Mouse (Mus musculus) left cerebral cortex, postnatal 36 days (tissue): ENCODE results near the gene Hist1h2bp. TPM values are rescaled to one million over a fixed set of nuclear protein-coding genes. Genes with fewer than 3 reads are reported as not detected.
"Not testable (repeated sequence)": the region's sequence is repeated elsewhere in the genome, so short reads cannot be mapped to it uniquely, and the experiment has no call there.

Source experiments
- DNase-seq, 2 experiments: peaks; one replicate each; pipeline ENCODE4 v3.0.0; 2021 to 2022; ENCODE audit warnings: low spot score in 2 of 2, mixed read lengths in 1 of 2
- intact Hi-C: fragments of 180-260 bp; cut with DNase I; formaldehyde crosslinking; loops from one replicate; pipeline ENCODE4 v1.15.1; 2025
- microRNA-seq: library from miRNA; unstranded; fragments of <30 nt; microRNA quantifications from one replicate; pipeline ENCODE4 v1.2.0, GENCODE M21; 2022
- total RNA-seq, 2 experiments: library from RNA; stranded (reverse); gene quantifications; 2 replicates each; pipeline ENCODE4 v1.2.3; 2021

Hist1h2bp gene
- total RNA-seq, 2 experiments from 2014 or later, result 8.0 to 8.4 TPM

DNA sequence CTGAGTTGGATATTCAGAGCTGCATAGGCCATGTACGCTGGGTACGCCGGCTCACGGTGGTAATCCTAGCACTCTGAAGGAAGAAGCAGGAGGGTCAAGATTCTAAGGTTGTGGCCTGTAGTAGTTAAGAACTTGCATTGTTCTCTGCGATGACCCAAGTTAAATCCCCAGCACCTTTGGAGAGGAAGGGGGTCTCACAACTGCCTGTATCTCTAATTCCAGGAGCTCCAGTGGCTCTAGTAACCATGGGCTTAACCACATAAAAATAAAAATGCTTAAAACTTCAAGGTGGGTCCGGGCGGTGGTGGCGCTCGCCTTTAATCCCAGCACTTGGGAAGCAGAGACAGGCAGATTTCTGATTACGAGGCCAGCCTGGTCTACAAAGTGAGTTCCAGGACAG lies 43.1 kb downstream of the Hist1h2bp start:
- DNase-seq, result no peak
- intact Hi-C loops, result no loop called here

DNA sequence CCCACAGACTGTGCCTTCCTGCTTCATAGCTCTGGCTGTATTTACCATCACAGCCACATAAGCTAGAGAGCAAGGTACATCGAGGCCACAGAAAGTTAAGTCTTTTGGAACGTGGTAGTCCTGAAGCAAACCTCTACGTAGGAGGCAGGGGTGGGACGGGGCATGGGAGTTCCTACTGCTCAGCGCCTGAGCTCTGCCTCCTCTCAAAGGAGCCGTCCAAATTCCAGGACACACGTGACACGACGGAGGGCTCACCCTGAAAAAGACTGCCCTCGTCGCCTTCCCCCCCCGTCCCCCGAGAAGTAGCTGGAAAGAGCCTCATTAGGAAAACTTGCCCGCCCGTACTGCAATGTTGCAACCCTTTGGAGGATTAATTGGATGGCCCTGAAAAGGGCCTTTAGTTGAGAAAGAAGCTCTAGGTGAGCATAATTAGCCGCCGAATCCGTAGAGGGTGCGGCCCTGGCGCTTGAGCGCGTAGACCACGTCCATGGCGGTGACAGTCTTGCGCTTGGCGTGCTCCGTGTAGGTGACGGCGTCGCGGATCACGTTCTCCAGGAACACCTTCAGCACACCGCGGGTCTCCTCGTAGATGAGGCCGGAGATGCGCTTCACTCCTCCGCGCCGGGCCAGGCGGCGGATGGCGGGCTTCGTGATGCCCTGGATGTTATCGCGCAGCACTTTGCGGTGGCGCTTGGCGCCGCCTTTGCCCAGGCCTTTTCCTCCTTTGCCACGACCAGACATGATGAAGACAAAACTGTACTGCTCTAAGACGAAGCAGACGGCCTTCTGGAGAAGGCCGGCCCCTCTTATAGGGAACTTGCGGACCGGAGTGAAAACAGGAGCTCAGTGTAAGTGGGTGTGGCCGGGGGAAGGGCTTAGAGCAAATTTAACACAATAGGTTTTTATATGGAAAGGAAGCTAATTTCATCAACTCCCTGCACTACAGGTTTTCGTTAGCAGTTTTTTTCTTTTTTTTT lies 44.4 kb downstream of the Hist1h2bp start, which contains the start of gene Hist1h4n:
Gene Hist1h4n, minus strand, starts transcription at position 779 of the 977 bp plus-strand sequence.
- DNase-seq, result peak; percentile 28 to 44
- intact Hi-C loops, result not testable (repeated sequence)

DNA sequence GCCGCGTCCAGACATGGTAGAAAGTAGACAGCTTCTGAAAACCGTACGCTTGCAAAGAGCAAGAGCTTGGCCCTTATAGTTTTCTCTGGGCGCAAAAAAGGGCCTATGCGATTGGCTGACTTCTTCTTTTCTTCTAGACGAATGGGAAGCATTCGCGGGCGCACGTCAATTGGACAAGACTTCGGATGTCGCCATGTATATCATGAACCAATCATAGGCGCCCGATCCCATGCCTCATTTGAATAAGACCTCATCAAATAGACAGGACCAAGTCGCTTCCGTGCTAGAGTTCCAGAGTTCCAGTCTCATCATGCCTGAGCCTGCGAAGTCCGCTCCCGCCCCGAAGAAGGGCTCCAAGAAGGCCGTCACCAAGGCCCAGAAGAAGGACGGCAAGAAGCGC lies 46.2 kb downstream of the Hist1h2bp start, which contains the start of the genes Hist1h2ap and Hist1h2br:
Gene Hist1h2ap, minus strand, starts transcription at position 47 of the 400 bp plus-strand sequence.
Gene Hist1h2br, plus strand, starts transcription at position 283 of the 400 bp plus-strand sequence.
- DNase-seq, intact Hi-C loops: not testable (repeated sequence)

Small RNA genes within 50 kb of the gene (microRNA-seq; reads per million reads assigned to microRNA genes)
- gene Gm19658, result not detected
- gene Gm44346, result not detected
- not detected for gene Gm44454
- not detected for gene Gm44466

Other genes with a start within 250 kb of the Hist1h2bp start
- gene Olfr1366, start 244.7 kb upstream of the Hist1h2bp start, total RNA-seq, result not detected
- gene Olfr1535, start 227.6 kb upstream of the Hist1h2bp start, total RNA-seq, result not detected
- not detected for gene Olfr1364, start 205.7 kb upstream of the Hist1h2bp start, total RNA-seq
- not detected for gene Olfr1362, start 173.4 kb upstream of the Hist1h2bp start, total RNA-seq
- gene Olfr11, start 144.9 kb upstream of the Hist1h2bp start, total RNA-seq, result not detected
- gene Olfr1361, start 124.1 kb upstream of the Hist1h2bp start, total RNA-seq, result not detected
- not detected for gene Olfr1360, start 110.1 kb upstream of the Hist1h2bp start, total RNA-seq
- not detected for gene Olfr1359, start 89.3 kb upstream of the Hist1h2bp start, total RNA-seq
- 10 to 100 TPM; 25.8 to 35.2 TPM for gene Hist1h2bl, start 71.3 kb upstream of the Hist1h2bp start, total RNA-seq
- gene Hist1h2ai, start 71.0 kb upstream of the Hist1h2bp start, total RNA-seq, result 10 to 100 TPM; 26.5 to 66.3 TPM
- gene Hist1h3h, start 69.8 kb upstream of the Hist1h2bp start, total RNA-seq, result 10 to 100 TPM; 73.2 to 76.4 TPM
- gene Hist1h2bm, start 65.4 kb upstream of the Hist1h2bp start, total RNA-seq, result 1 to 10 TPM; 4.0 to 5.5 TPM
- gene Hist1h4j, start 52.4 kb upstream of the Hist1h2bp start, total RNA-seq, result 10 to 100 TPM; 16.7 to 20.3 TPM
- gene Hist1h4k, start 37.0 kb upstream of the Hist1h2bp start, total RNA-seq, result 100 to 1,000 TPM; 409 to 465 TPM
- gene Hist1h2ak, start 33.6 kb upstream of the Hist1h2bp start, total RNA-seq, result 10 to 100 TPM; 14.8 to 15.0 TPM
- 10 to 100 TPM in 1 of 2 experiments, 1 to 10 TPM in 1; 8.2 to 10.1 TPM for gene Hist1h2bn, start 33.3 kb upstream of the Hist1h2bp start, total RNA-seq
- 10 to 100 TPM in 1 of 2 experiments, 1 to 10 TPM in 1; 8.2 to 10.1 TPM for gene Hist1h1b, start 6.8 kb upstream of the Hist1h2bp start, total RNA-seq
- gene Hist1h3i, start 4.1 kb upstream of the Hist1h2bp start, total RNA-seq, result 10 to 100 TPM; 55.4 to 73.3 TPM
- not detected for gene Hist1h2an, start 243 bp upstream of the Hist1h2bp start, total RNA-seq
- gene Hist1h2bq, start 22.7 kb downstream of the Hist1h2bp start, total RNA-seq, result 10 to 100 TPM; 36.0 to 39.3 TPM
- gene Hist1h2ao, start 23.0 kb downstream of the Hist1h2bp start, total RNA-seq, result 10 to 100 TPM; 12.4 to 22.5 TPM
- 100 to 1,000 TPM; 258 to 294 TPM for gene Hist1h4m, start 24.3 kb downstream of the Hist1h2bp start, total RNA-seq
- 10 to 100 TPM; 21.3 to 23.4 TPM for gene Hist1h4n, start 44.7 kb downstream of the Hist1h2bp start, total RNA-seq
- 10 to 100 TPM; 20.2 to 20.7 TPM for gene Hist1h2ap, start 46.0 kb downstream of the Hist1h2bp start, total RNA-seq
- gene Hist1h2br, start 46.3 kb downstream of the Hist1h2bp start, total RNA-seq, result 10 to 100 TPM; 35.5 to 38.8 TPM
- 1 to 10 TPM; 3.7 to 4.2 TPM for gene Zfp184, start 157.6 kb downstream of the Hist1h2bp start, total RNA-seq
- not detected for gene Pom121l2, start 193.7 kb downstream of the Hist1h2bp start, total RNA-seq
- gene Prss16, start 222.3 kb downstream of the Hist1h2bp start, total RNA-seq, result 1 to 10 TPM in 1 of 2 experiments, under 1 TPM in 1; 0.34 to 1.1 TPM
- gene Hist1h2ah, start 248.1 kb downstream of the Hist1h2bp start, total RNA-seq, result 10 to 100 TPM; 24.6 to 42.5 TPM
- gene Hist1h2bk, start 248.4 kb downstream of the Hist1h2bp start, total RNA-seq, result 10 to 100 TPM; 13.0 to 13.3 TPM